Mouse (Mus musculus): ENCODE measurements at regions not wholly inside any gene's neighbourhood (a gene's known extent, or its start where the extent isn't known, plus 50 kb on each side); places are given as distances from the start of the nearest gene placed in this dataset.
"Not testable (repeated sequence)": the region's sequence is repeated elsewhere in the genome, so short reads cannot be mapped to it uniquely, and the experiment has no call there.

GRCm38 (mm10) chr5:134046086-134046485, 53.4 kb upstream of the Castor2 start:
- Histone ChIP-seq H3K27me3 (replicated peaks) (no peaks in the 10 kb centered on the region; the same call in 1 of the 2 replicates), H3K4me1 (no peaks in the 10 kb centered on the region), H3K27ac (no peak overlapping the region), H3K4me2 (no peak overlapping the region), H3K36me3 (replicated peaks) (no peaks in the 10 kb centered on the region), H3K9ac (no peak overlapping the region), H3K9me3 (no peaks in the 10 kb centered on the region), H3K4me3 (no peak overlapping the region)
- no peak for ATAC-seq (replicated peaks)
- WGBS = 23% methylated on average over 6 of the region's 6 CpGs

- not testable (repeated sequence) for H3K27me3 ChIP-seq (replicated peaks); H3K4me1 ChIP-seq; H3K4me2 ChIP-seq; H3K4me3 ChIP-seq; H3K36me3 ChIP-seq (replicated peaks); H3K9me3 ChIP-seq; H3K27ac ChIP-seq; H3K9ac ChIP-seq; ATAC-seq (replicated peaks)
- WGBS = 74% methylated on average over 1 of the region's 2 CpGs
Measured at GRCm38 (mm10) chr5:134042938-134043337, 56.6 kb upstream of the Castor2 start.

- Histone ChIP-seq H3K4me1 (peaks cover 8% of the 10 kb centered on the region), H3K4me2 (peak overlapping the region; percentile 17), H3K27me3 (replicated peaks) (no peaks in the 10 kb centered on the region), H3K27ac (peak overlapping the region; percentile 44), H3K9me3 (no peaks in the 10 kb centered on the region), H3K36me3 (replicated peaks) (no peaks in the 10 kb centered on the region), H3K9ac (no peak overlapping the region), H3K4me3 (no peak overlapping the region)
- ATAC-seq (replicated peaks) = no peak
- WGBS = 20% methylated on average over 11 of the region's 11 CpGs
Measured at GRCm38 (mm10) chr5:134027316-134027966, 72.1 kb upstream of the Castor2 start.

- no peak overlapping the region for H3K4me3 ChIP-seq
- H3K9ac ChIP-seq = no peak overlapping the region
- no peaks in the 10 kb centered on the region for H3K36me3 ChIP-seq (replicated peaks)
- no peaks in the 10 kb centered on the region for H3K9me3 ChIP-seq
- H3K27me3 ChIP-seq (replicated peaks) = no peaks in the 10 kb centered on the region
- 22% methylated on average over 13 of the region's 13 CpGs for WGBS
- peaks cover 11% of the 10 kb centered on the region for H3K4me1 ChIP-seq
- H3K4me2 ChIP-seq = 0 out of 2 replicates have a peak overlapping the region, but pooled peaks have one; percentile 11
- no peak for ATAC-seq (replicated peaks)
- H3K27ac ChIP-seq = peak overlapping the region; percentile 65
Measured at GRCm38 (mm10) chr5:134019651-134020432, 79.7 kb upstream of the Castor2 start.

- H3K4me3 ChIP-seq = no peak overlapping the region
- no peak overlapping the region for H3K9ac ChIP-seq
- no peaks in the 10 kb centered on the region for H3K9me3 ChIP-seq
- H3K27me3 ChIP-seq (replicated peaks) = no peaks in the 10 kb centered on the region
- no peak overlapping the region for H3K27ac ChIP-seq
- no peak overlapping the region for H3K4me2 ChIP-seq
- peaks cover 10% of the 10 kb centered on the region for H3K4me1 ChIP-seq
- H3K36me3 ChIP-seq (replicated peaks) = no peaks in the 10 kb centered on the region
- 32% methylated on average over 13 of the region's 13 CpGs for WGBS
- peak; percentile 39; the same call in 1 of the 2 replicates for ATAC-seq (replicated peaks)
Measured at GRCm38 (mm10) chr5:134014257-134015163, 85.0 kb upstream of the Castor2 start.

- Histone ChIP-seq H3K27ac (no peak overlapping the region), H3K9ac (no peak overlapping the region), H3K9me3 (no peaks in the 10 kb centered on the region), H3K4me3 (no peak overlapping the region), H3K27me3 (replicated peaks) (0 out of 2 replicates have a peak, but pooled peaks cover 5% of the 10 kb centered on the region), H3K36me3 (replicated peaks) (no peaks in the 10 kb centered on the region), H3K4me2 (no peak overlapping the region), H3K4me1 (peaks cover 9% of the 10 kb centered on the region; the same call in 1 of the 2 replicates)
- WGBS = 88% methylated on average over 8 of the region's 8 CpGs
- no peak for ATAC-seq (replicated peaks)
Measured at GRCm38 (mm10) chr5:134013206-134013605, 86.3 kb upstream of the Castor2 start.

- H3K9me3 ChIP-seq = no peaks in the 10 kb centered on the region
- H3K4me3 ChIP-seq = no peak overlapping the region
- H3K4me1 ChIP-seq = peaks cover 17% of the 10 kb centered on the region
- no peak overlapping the region for H3K27ac ChIP-seq
- no peak for ATAC-seq (replicated peaks)
- WGBS = 71% methylated on average over 14 of the region's 14 CpGs
- no peak overlapping the region for H3K4me2 ChIP-seq
- no peaks in the 10 kb centered on the region for H3K36me3 ChIP-seq (replicated peaks)
- 0 out of 2 replicates have a peak, but pooled peaks cover 5% of the 10 kb centered on the region for H3K27me3 ChIP-seq (replicated peaks)
- no peak overlapping the region for H3K9ac ChIP-seq
Measured at GRCm38 (mm10) chr5:134009843-134010242, 89.7 kb upstream of the Castor2 start.

GRCm38 (mm10) chr5:134007127-134007771, 92.3 kb upstream of the Castor2 start:
- Histone ChIP-seq H3K4me3 (no peak overlapping the region), H3K27ac (no peak overlapping the region), H3K27me3 (replicated peaks) (0 out of 2 replicates have a peak, but pooled peaks cover 5% of the 10 kb centered on the region), H3K9me3 (no peaks in the 10 kb centered on the region), H3K4me2 (no peak overlapping the region), H3K9ac (no peak overlapping the region), H3K36me3 (replicated peaks) (no peaks in the 10 kb centered on the region), H3K4me1 (peaks cover 17% of the 10 kb centered on the region)
- 18% methylated on average over 3 of the region's 3 CpGs for WGBS
- peak; percentile 42; the same call in 1 of the 2 replicates for ATAC-seq (replicated peaks)

- Histone ChIP-seq H3K4me2 (peak overlapping the region; percentile 43), H3K36me3 (replicated peaks) (no peaks in the 10 kb centered on the region), H3K4me1 (peaks cover 17% of the 10 kb centered on the region), H3K9ac (no peak overlapping the region), H3K27me3 (replicated peaks) (0 out of 2 replicates have a peak, but pooled peaks cover 5% of the 10 kb centered on the region), H3K4me3 (no peak overlapping the region; the same call in 1 of the 2 replicates), H3K9me3 (no peaks in the 10 kb centered on the region), H3K27ac (peak overlapping the region; percentile 51)
- peak; percentile 66 for ATAC-seq (replicated peaks)
- WGBS = 2% methylated on average over 14 of the region's 14 CpGs
Measured at GRCm38 (mm10) chr5:134006470-134007126, 92.9 kb upstream of the Castor2 start.

GRCm38 (mm10) chr5:134006001-134006400, 93.5 kb upstream of the Castor2 start:
- Histone ChIP-seq H3K4me1 (peaks cover 17% of the 10 kb centered on the region), H3K27ac (no peak overlapping the region), H3K27me3 (replicated peaks) (0 out of 2 replicates have a peak, but pooled peaks cover 5% of the 10 kb centered on the region), H3K4me3 (no peak overlapping the region), H3K9ac (no peak overlapping the region), H3K9me3 (no peaks in the 10 kb centered on the region), H3K36me3 (replicated peaks) (no peaks in the 10 kb centered on the region), H3K4me2 (no peak overlapping the region; the same call in 1 of the 2 replicates)
- ATAC-seq (replicated peaks) = no peak
- WGBS = 25% methylated on average over 3 of the region's 3 CpGs

- peaks cover 9% of the 10 kb centered on the region for H3K4me1 ChIP-seq
- H3K9ac ChIP-seq = no peak overlapping the region
- WGBS = 6% methylated on average over 3 of the region's 3 CpGs
- H3K36me3 ChIP-seq (replicated peaks) = no peaks in the 10 kb centered on the region
- H3K4me2 ChIP-seq = no peak overlapping the region
- no peaks in the 10 kb centered on the region for H3K9me3 ChIP-seq
- ATAC-seq (replicated peaks) = no peak
- no peak overlapping the region for H3K27ac ChIP-seq
- 0 out of 2 replicates have a peak, but pooled peaks cover 3% of the 10 kb centered on the region for H3K27me3 ChIP-seq (replicated peaks)
- no peak overlapping the region for H3K4me3 ChIP-seq
Measured at GRCm38 (mm10) chr5:134000100-134000499, 99.4 kb upstream of the Castor2 start.

Data from midbrain, embryonic 15.5 days (tissue).